Mouse (Mus musculus) heart, postnatal 0 days (tissue): ENCODE results near the gene Wt1.

Experiments used
- CTCF ChIP-seq: IDR thresholded peaks from 2 replicates; pipeline ENCODE4 v1.5.1; 2016; ENCODE audit warnings: antibody characterized with exemption, control low read depth, low read depth
- EP300 ChIP-seq: IDR thresholded peaks from 2 replicates; pipeline ENCODE4 v1.6.1; 2016; ENCODE audit warnings: antibody characterized with exemption, low read depth

- TF ChIP-seq CTCF (no peak), EP300 (no peak)
Observed at GRCm38 (mm10) chr2:105174254-105174653, 47.9 kb downstream of the Wt1 start.
